Mouse (Mus musculus): ENCODE measurements around the gene Vwa5b2. TPM values are rescaled to one million over a fixed set of nuclear protein-coding genes. Genes with fewer than 3 reads are reported as not detected.

Vwa5b2 gene
- total RNA-seq, 2 experiments from 2014 or later = not detected

GRCm38 (mm10) chr16:20610501-20611356 lies 21.5 kb downstream of the Vwa5b2 start:
- peak; percentile 75 for ATAC-seq (ENCODE audit: poor library complexity, severe bottlenecking)

GRCm38 (mm10) chr16:20611357-20612227 lies 22.3 kb downstream of the Vwa5b2 start, which contains the start of the genes Eef1akmt4, Gm49333 and Alg3:
TSS of gene Eef1akmt4 (plus strand) at chr16:20611593.
TSS of gene Gm49333 (plus strand) at chr16:20611610.
TSS of gene Alg3 (minus strand) at chr16:20611735.
- peak; percentile 94 for ATAC-seq (ENCODE audit: poor library complexity, severe bottlenecking)

GRCm38 (mm10) chr16:20619541-20620398 lies 30.5 kb downstream of the Vwa5b2 start:
- ATAC-seq (ENCODE audit: poor library complexity, severe bottlenecking) = peak; percentile 52

GRCm38 (mm10) chr16:20620399-20620735 lies 31.1 kb downstream of the Vwa5b2 start:
- no peak for ATAC-seq (ENCODE audit: poor library complexity, severe bottlenecking)

DNA sequence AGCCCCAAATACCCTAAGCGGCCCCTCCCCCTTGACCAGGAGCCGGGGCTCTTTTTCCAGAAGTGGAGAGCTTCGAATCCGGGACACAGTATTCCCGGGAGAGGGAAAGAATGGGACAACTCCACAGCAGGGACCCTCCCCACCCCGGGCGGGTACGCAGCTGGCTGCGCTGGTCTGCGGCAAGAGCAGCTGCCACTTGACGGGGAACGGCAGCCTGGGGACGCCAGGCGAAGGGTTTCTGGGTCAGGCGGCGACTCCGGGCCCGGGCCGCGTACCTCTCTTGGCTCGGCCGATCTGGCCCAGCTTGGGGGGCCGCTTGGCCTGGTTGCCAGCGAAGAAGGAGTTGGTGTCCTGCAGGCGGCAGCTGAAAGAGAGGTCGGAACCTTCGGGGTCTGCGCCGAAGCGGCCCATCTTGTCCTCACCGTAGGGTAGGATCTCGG lies 31.5 kb downstream of the Vwa5b2 start:
- no peak for ATAC-seq (ENCODE audit: poor library complexity, severe bottlenecking)

GRCm38 (mm10) chr16:20621191-20621990 lies 32.1 kb downstream of the Vwa5b2 start, which contains the start of gene Camk2n2:
TSS of gene Camk2n2 (minus strand) at chr16:20621287.
- ATAC-seq (ENCODE audit: poor library complexity, severe bottlenecking) = peak; percentile 62

- peak; percentile 76 for ATAC-seq (ENCODE audit: poor library complexity, severe bottlenecking)
Measured at GRCm38 (mm10) chr16:20621991-20622685, 32.9 kb downstream of the Vwa5b2 start.

GRCm38 (mm10) chr16:20623211-20623610 lies 33.9 kb downstream of the Vwa5b2 start:
- no peak for ATAC-seq (ENCODE audit: poor library complexity, severe bottlenecking)

DNA sequence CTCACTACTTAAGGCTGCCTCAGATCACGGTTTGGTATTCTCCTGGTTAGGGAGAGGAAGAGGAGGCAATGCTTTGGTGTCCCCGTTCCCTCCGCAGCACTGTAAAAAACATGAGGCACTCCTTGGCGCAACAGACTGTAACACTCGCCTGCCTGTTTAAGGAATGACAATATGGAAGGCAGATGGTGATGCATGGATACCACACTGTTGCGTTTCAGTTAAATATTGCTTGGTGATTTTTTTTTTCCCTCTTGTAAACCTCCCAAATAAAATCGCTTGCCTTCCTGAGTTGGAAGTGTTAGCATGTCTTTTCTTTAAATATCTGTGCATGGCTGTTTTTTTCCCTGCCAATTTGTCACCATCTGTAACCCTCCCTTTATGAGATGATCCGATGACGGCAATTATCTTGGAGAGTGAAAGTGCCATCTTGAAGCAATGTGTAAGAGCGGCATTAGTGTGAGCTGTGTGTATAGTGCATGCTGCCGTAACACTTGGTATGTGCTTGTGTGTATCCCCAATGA lies 39.7 kb downstream of the Vwa5b2 start:
- no peak for ATAC-seq (ENCODE audit: poor library complexity, severe bottlenecking)

GRCm38 (mm10) chr16:20629731-20630634 lies 40.7 kb downstream of the Vwa5b2 start, which contains the start of gene Ece2:
TSS of gene Ece2 (plus strand) at chr16:20629828.
- peak; percentile 33 for ATAC-seq (ENCODE audit: poor library complexity, severe bottlenecking)

- no peak for ATAC-seq (ENCODE audit: poor library complexity, severe bottlenecking)
Measured at GRCm38 (mm10) chr16:20637410-20637809, 48.1 kb downstream of the Vwa5b2 start.

GRCm38 (mm10) chr16:20638367-20638766 lies 49.1 kb downstream of the Vwa5b2 start:
- no peak for ATAC-seq (ENCODE audit: poor library complexity, severe bottlenecking)

DNA sequence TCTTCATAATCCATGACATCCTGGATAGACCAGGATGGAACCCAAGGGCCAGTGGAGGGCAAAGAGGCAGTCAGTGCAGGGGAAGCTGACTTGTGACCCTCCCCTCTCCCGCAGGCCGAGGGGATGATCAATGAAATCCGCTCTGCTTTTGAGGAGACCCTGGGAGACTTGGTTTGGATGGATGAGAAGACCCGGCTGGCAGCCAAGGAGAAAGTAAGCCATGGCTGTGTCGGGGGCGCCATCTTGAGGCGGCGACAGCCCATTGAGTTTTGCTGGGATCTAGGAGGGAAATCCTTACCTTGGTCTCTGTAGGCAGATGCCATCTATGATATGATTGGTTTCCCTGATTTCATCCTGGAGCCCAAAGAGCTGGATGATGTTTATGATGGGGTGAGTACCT lies 52.9 kb downstream of the Vwa5b2 start:
- ATAC-seq (ENCODE audit: poor library complexity, severe bottlenecking) = peak; percentile 85

DNA sequence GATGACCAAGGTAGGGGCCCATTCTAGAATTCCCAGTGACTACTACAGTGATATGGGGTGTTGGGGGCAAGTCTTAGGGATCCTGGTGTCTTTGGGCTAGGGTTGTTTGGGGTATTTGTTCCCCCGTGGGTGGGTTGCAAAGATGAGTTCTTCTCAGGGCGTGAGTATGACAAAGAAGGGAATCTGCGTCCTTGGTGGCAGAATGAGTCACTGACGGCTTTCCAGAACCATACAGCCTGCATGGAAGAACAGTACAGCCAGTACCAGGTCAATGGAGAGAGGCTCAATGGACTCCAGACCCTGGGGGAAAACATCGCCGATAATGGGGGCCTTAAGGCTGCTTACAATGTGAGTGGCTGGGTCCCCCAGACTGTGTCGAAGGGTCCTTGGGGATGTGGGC lies 54.6 kb downstream of the Vwa5b2 start:
- no peak for ATAC-seq (ENCODE audit: poor library complexity, severe bottlenecking)

- peak; percentile 99 for ATAC-seq (ENCODE audit: poor library complexity, severe bottlenecking)
Measured at GRCm38 (mm10) chr16:20651076-20651946, 62.0 kb downstream of the Vwa5b2 start, which contains the start of gene Psmd2. TSS of gene Psmd2 (plus strand) at chr16:20651652.

- peak; percentile 6; the same call in 1 of the 2 replicates for ATAC-seq (ENCODE audit: poor library complexity, severe bottlenecking)
Measured at GRCm38 (mm10) chr16:20651947-20652310, 62.7 kb downstream of the Vwa5b2 start.

- ATAC-seq (ENCODE audit: poor library complexity, severe bottlenecking) = no peak
Measured at GRCm38 (mm10) chr16:20653315-20653714, 64.0 kb downstream of the Vwa5b2 start.

Data from megakaryocyte, adult 5-6 weeks (primary cell).